Mouse (Mus musculus): ENCODE results near the gene Ddx58. TPM values are rescaled to one million over a fixed set of nuclear protein-coding genes. Genes with fewer than 3 reads are reported as not detected.

Gene Ddx58
- polyA plus RNA-seq, 1 experiment = 43.6 TPM

DNA sequence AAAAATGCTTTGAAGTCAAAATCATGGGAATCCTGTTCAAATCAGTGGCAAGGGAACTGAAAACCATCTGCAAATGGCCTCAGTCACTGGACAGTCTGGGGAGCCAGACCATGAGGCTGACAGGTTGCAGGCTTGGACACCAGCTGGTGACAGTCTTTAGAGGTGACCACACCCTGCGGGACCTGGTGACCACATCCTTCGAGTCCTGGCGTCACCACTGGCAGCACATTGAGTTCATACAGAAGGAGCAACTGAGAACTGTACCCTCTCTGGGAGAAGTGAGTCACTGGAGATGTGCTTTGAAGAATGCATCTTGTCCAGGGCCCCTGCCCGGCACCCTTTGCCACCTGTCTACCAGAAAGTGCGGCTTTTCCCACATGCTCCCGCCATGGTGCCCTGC lies 9.9 kb downstream of the Ddx58 start:
- H3K36me3 ChIP-seq (ENCODE audit: control insufficient read depth, insufficient read depth, low read length, poor library complexity, severe bottlenecking) = no peaks in the 10 kb centered on the region
- H3K27ac ChIP-seq (ENCODE audit: insufficient read depth, low read length) = no peak overlapping the region
- no peaks in the 10 kb centered on the region for H3K27me3 ChIP-seq (ENCODE audit: control insufficient read depth, insufficient read depth, low read length, poor library complexity, severe bottlenecking)
- no peak for TF ChIP-seq CTCF (IDR thresholded peaks at IDR 0.05; ENCODE audit: low read depth, low read length)
- TF ChIP-seq POLR2A (IDR thresholded peaks at IDR 0.05; ENCODE audit: insufficient read depth, low read length) = no peak
- no peak for TF ChIP-seq EP300 (IDR thresholded peaks at IDR 0.05; ENCODE audit: insufficient read depth, low read depth, low read length)
- H3K4me1 ChIP-seq (ENCODE audit: control insufficient read depth, insufficient read depth, low read length) = peaks cover 5% of the 10 kb centered on the region
- H3K9me3 ChIP-seq (replicated peaks; ENCODE audit: control insufficient read depth, insufficient read depth, low read length, poor library complexity, severe bottlenecking) = no peaks in the 10 kb centered on the region
- H3K9ac ChIP-seq (ENCODE audit: low read depth, poor library complexity, severe bottlenecking) = no peak overlapping the region
- no peak overlapping the region for H3K4me3 ChIP-seq (ENCODE audit: low read depth, low read length)

DNA sequence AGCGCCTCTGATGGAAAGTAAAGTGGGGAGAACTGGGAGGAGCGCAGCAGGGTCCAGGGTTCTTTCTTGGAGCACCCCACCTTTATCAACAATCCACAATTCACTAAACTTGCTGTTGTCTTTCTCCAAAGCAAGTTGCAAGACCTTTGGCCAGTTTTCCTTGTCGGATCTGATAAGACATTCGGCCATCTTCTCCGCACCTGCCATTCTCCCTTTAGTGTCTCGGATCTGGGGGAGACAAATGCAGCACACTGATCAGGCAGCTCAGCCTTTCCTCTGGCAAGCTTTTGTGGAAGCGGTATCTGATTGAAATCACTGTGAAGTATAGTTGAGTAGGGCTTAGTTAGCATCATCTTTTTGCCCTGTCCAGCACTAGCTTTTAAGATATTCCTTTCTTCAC lies 11.7 kb downstream of the Ddx58 start:
- H3K4me1 ChIP-seq (ENCODE audit: control insufficient read depth, insufficient read depth, low read length) = peaks cover 3% of the 10 kb centered on the region
- H3K36me3 ChIP-seq (ENCODE audit: control insufficient read depth, insufficient read depth, low read length, poor library complexity, severe bottlenecking) = no peaks in the 10 kb centered on the region
- H3K9me3 ChIP-seq (replicated peaks; ENCODE audit: control insufficient read depth, insufficient read depth, low read length, poor library complexity, severe bottlenecking) = no peaks in the 10 kb centered on the region
- no peaks in the 10 kb centered on the region for H3K27me3 ChIP-seq (ENCODE audit: control insufficient read depth, insufficient read depth, low read length, poor library complexity, severe bottlenecking)
- H3K4me3 ChIP-seq (ENCODE audit: low read depth, low read length) = peak overlapping the region; percentile 37
- TF ChIP-seq EP300 (IDR thresholded peaks at IDR 0.05; ENCODE audit: insufficient read depth, low read depth, low read length) = no peak
- no peak for TF ChIP-seq CTCF (IDR thresholded peaks at IDR 0.05; ENCODE audit: low read depth, low read length)
- no peak for TF ChIP-seq POLR2A (IDR thresholded peaks at IDR 0.05; ENCODE audit: insufficient read depth, low read length)
- H3K27ac ChIP-seq (ENCODE audit: insufficient read depth, low read length) = peak overlapping the region; percentile 92
- peak overlapping the region; percentile 47; the same call in 1 of the 2 replicates for H3K9ac ChIP-seq (ENCODE audit: low read depth, poor library complexity, severe bottlenecking)

DNA sequence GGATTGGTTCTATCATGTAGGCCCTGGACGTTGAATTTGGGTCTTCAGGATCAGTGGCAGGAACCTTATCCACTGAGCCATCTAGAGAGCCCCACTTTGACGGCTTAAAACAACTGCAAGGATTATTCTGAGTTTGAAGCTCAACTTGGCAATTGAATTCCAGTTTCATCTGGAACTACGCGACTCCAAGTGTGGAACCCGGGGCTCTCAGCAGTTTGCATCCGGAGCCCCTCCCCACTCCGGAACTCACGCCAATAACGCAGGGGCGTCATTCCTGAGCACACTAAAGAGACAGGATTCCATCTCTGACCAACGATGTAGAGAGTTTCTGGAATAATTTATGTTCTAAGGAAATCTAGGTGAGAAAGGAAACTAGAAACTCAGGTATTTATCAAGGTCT lies 12.5 kb downstream of the Ddx58 start:
- H3K36me3 ChIP-seq (ENCODE audit: control insufficient read depth, insufficient read depth, low read length, poor library complexity, severe bottlenecking) = no peaks in the 10 kb centered on the region
- H3K4me3 ChIP-seq (ENCODE audit: low read depth, low read length) = no peak overlapping the region
- TF ChIP-seq CTCF (IDR thresholded peaks at IDR 0.05; ENCODE audit: low read depth, low read length) (no peak), EP300 (IDR thresholded peaks at IDR 0.05; ENCODE audit: insufficient read depth, low read depth, low read length) (peak; percentile 41; the same call in 1 of the 2 replicates), POLR2A (IDR thresholded peaks at IDR 0.05; ENCODE audit: insufficient read depth, low read length) (no peak)
- H3K27ac ChIP-seq (ENCODE audit: insufficient read depth, low read length) = peak overlapping the region; percentile 92
- peaks cover 3% of the 10 kb centered on the region for H3K4me1 ChIP-seq (ENCODE audit: control insufficient read depth, insufficient read depth, low read length)
- no peaks in the 10 kb centered on the region for H3K9me3 ChIP-seq (replicated peaks; ENCODE audit: control insufficient read depth, insufficient read depth, low read length, poor library complexity, severe bottlenecking)
- no peaks in the 10 kb centered on the region for H3K27me3 ChIP-seq (ENCODE audit: control insufficient read depth, insufficient read depth, low read length, poor library complexity, severe bottlenecking)
- H3K9ac ChIP-seq (ENCODE audit: low read depth, poor library complexity, severe bottlenecking) = peak overlapping the region; percentile 47; the same call in 1 of the 2 replicates

DNA sequence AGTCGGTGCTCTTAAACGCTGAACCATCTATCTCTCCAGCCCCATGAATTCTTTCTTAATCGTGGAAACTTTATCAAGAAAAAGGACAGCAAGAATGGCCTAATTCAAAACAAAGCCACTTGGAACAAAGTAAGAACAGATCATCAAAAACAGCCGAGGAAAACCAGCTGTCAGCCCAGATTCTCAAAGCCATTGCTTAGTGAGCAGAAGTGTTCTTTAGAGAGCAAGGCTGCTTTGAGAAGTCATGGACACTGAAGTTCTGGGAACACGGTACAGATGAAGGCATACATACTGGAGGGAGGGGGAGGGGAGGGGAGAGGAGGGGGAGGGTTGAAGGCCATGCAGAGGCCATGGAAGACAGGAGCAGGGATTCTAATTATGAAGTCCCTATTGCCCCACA lies 13.5 kb downstream of the Ddx58 start:
- Histone ChIP-seq H3K27me3 (ENCODE audit: control insufficient read depth, insufficient read depth, low read length, poor library complexity, severe bottlenecking) (no peaks in the 10 kb centered on the region), H3K9me3 (replicated peaks; ENCODE audit: control insufficient read depth, insufficient read depth, low read length, poor library complexity, severe bottlenecking) (no peaks in the 10 kb centered on the region), H3K4me1 (ENCODE audit: control insufficient read depth, insufficient read depth, low read length) (peaks cover 6% of the 10 kb centered on the region), H3K36me3 (ENCODE audit: control insufficient read depth, insufficient read depth, low read length, poor library complexity, severe bottlenecking) (no peaks in the 10 kb centered on the region), H3K27ac (ENCODE audit: insufficient read depth, low read length) (no peak overlapping the region), H3K9ac (ENCODE audit: low read depth, poor library complexity, severe bottlenecking) (no peak overlapping the region), H3K4me3 (ENCODE audit: low read depth, low read length) (no peak overlapping the region)
- TF ChIP-seq EP300 (IDR thresholded peaks at IDR 0.05; ENCODE audit: insufficient read depth, low read depth, low read length) (no peak), CTCF (IDR thresholded peaks at IDR 0.05; ENCODE audit: low read depth, low read length) (no peak), POLR2A (IDR thresholded peaks at IDR 0.05; ENCODE audit: insufficient read depth, low read length) (no peak)

DNA sequence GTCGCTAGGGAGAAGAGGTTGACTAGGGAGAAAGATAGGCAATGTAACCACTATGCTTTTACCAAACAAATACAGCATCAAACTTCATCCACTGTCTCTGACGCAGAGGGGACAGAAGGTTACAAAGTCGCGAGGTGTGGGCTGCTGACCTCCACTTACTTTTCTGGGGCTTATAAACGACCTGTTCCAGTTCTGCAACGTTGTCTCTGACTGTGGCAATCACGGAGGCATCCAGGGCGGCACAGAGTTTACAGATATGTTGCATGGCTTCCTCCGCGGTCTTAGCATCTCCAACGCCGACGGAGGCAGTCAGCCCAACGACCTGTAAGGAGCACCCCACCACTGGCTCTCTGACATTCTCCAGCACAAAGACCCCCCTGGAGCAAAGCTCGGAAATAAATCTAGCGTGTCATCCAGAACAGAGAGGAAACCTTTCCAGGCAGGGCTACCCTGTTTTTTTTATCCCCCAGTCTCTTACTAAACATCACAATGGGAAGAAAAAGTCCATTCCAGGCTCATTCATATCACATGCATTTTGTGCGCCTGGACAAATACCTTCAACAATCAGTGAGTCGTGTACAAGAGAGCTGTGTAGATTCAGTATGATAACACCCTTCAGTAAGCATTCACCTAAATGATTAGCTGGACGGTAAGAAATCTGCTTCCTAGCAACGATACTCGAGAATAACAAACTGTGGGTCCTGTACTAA lies 17.6 kb downstream of the Ddx58 start:
- H3K4me1 ChIP-seq (ENCODE audit: control insufficient read depth, insufficient read depth, low read length) = peaks cover 5% of the 10 kb centered on the region
- TF ChIP-seq EP300 (IDR thresholded peaks at IDR 0.05; ENCODE audit: insufficient read depth, low read depth, low read length) = no peak
- no peak for TF ChIP-seq POLR2A (IDR thresholded peaks at IDR 0.05; ENCODE audit: insufficient read depth, low read length)
- TF ChIP-seq CTCF (IDR thresholded peaks at IDR 0.05; ENCODE audit: low read depth, low read length) = no peak
- no peaks in the 10 kb centered on the region; the same call in 1 of the 2 replicates for H3K36me3 ChIP-seq (ENCODE audit: control insufficient read depth, insufficient read depth, low read length, poor library complexity, severe bottlenecking)
- H3K9me3 ChIP-seq (replicated peaks; ENCODE audit: control insufficient read depth, insufficient read depth, low read length, poor library complexity, severe bottlenecking) = no peaks in the 10 kb centered on the region
- H3K9ac ChIP-seq (ENCODE audit: low read depth, poor library complexity, severe bottlenecking) = no peak overlapping the region
- H3K27ac ChIP-seq (ENCODE audit: insufficient read depth, low read length) = 0 out of 2 replicates have a peak overlapping the region, but pooled peaks have one; percentile 32
- no peak overlapping the region for H3K4me3 ChIP-seq (ENCODE audit: low read depth, low read length)
- no peaks in the 10 kb centered on the region for H3K27me3 ChIP-seq (ENCODE audit: control insufficient read depth, insufficient read depth, low read length, poor library complexity, severe bottlenecking)

Data from ES-Bruce4 (cell line).